Mouse (Mus musculus): ENCODE data around the gene Hax1. TPM values are rescaled to one million over a fixed set of nuclear protein-coding genes. Genes with fewer than 3 reads are reported as not detected.
A peak's percentile ranks its signal among the peaks of the same experiment; 100 is the strongest.

Gene Hax1
- polyA plus RNA-seq, 1 experiment from 2014 or later: 79.3 TPM

GRCm38 (mm10) chr3:89987211-89987610 is 11.4 kb downstream of the Hax1 start:
- H3K27me3 ChIP-seq (replicated peaks): no peaks in the 10 kb centered on the region
- ATAC-seq (ENCODE audit: extremely low read depth, insufficient number of reproducible peaks, low FRiP score, low TSS enrichment): no peak
- H3K4me3 ChIP-seq: no peak overlapping the region
- H3K4me1 ChIP-seq: no peaks in the 10 kb centered on the region
- H3K9me3 ChIP-seq: no peaks in the 10 kb centered on the region
- no peak overlapping the region for H3K4me2 ChIP-seq
- 56% methylated on average over 3 of the region's 3 CpGs for WGBS
- 0 out of 2 replicates have a peak, but pooled peaks cover 2% of the 10 kb centered on the region for H3K36me3 ChIP-seq
- H3K27ac ChIP-seq (replicated peaks): no peak overlapping the region
- H3K9ac ChIP-seq: no peak overlapping the region

DNA sequence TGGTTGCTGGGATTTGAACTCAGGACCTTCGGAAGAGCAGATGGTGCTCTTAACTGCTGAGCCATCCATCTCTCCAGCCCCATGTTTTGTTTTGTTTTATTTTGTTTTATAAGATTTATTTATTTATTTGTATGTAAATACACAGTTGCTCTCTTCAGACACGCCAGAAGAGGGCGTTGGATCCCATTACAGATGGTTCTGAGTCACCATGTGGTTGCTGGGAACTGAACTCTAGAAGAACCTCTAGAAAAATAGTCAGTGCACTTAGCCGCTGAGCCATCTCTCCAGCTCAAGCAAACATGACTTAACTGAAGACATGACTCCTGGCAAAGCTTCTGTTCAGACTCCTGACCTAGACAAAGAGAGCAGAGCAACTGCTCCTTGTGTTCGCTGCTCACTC is 16.2 kb downstream of the Hax1 start:
- 72% methylated on average over 5 of the region's 5 CpGs for WGBS
- ATAC-seq (ENCODE audit: extremely low read depth, insufficient number of reproducible peaks, low FRiP score, low TSS enrichment): no peak
- Histone ChIP-seq H3K4me2 (no peak overlapping the region), H3K9ac (no peak overlapping the region), H3K36me3 (no peaks in the 10 kb centered on the region), H3K4me1 (no peaks in the 10 kb centered on the region), H3K9me3 (no peaks in the 10 kb centered on the region), H3K27ac (replicated peaks) (no peak overlapping the region), H3K4me3 (no peak overlapping the region), H3K27me3 (replicated peaks) (no peaks in the 10 kb centered on the region; the same call in 1 of the 2 replicates)

DNA sequence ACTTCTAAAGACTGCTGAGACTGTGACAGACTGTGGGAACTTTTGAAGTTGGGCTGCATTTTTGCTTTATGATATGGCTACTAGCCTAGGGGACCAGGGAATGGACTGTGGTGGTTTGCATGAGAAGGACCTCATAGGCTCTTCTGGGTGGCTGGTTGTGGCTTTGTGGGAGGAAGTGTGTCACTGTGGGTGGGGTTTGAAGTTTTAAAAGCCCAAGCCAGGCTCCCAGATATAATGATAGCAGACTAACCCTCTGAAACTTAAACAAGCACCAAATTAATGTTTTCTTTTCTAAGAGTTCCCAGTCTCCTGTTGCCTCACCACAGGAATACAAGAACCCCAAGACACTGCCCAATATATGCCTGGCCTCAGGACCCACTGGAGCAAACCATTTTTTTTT is 21.7 kb downstream of the Hax1 start:
- no peak overlapping the region for H3K9ac ChIP-seq
- no peak overlapping the region for H3K27ac ChIP-seq (replicated peaks)
- no peak for ATAC-seq (ENCODE audit: extremely low read depth, insufficient number of reproducible peaks, low FRiP score, low TSS enrichment)
- H3K9me3 ChIP-seq: no peaks in the 10 kb centered on the region
- H3K27me3 ChIP-seq (replicated peaks): no peaks in the 10 kb centered on the region; the same call in 1 of the 2 replicates
- no peak overlapping the region for H3K4me2 ChIP-seq
- H3K4me1 ChIP-seq: no peaks in the 10 kb centered on the region
- no peaks in the 10 kb centered on the region for H3K36me3 ChIP-seq
- H3K4me3 ChIP-seq: no peak overlapping the region

DNA sequence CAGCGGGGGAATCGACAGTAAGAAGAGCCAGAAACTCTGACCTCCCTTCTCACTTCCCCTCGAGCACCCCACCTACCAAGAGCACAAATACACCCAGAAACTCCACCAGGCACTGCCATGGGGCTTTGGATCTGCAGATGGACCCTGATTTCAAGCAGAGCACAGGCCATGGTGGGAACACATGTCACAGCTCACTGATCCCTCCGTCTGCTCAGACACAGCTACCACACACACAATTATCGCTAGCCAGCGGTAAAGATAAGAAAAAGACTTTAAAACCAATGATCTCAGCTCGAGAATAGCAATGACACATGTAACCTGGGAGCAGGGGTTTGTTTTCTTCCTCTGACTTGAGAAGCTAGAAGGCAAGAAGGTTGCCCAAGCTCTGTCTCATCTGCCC is 30.1 kb downstream of the Hax1 start:
- H3K4me2 ChIP-seq: no peak overlapping the region
- no peak overlapping the region for H3K27ac ChIP-seq (replicated peaks)
- 0 out of 2 replicates have a peak, but pooled peaks cover 5% of the 10 kb centered on the region for H3K36me3 ChIP-seq
- no peak for ATAC-seq (ENCODE audit: extremely low read depth, insufficient number of reproducible peaks, low FRiP score, low TSS enrichment)
- 47% methylated on average over 7 of the region's 7 CpGs for WGBS
- H3K9me3 ChIP-seq: no peaks in the 10 kb centered on the region
- H3K27me3 ChIP-seq (replicated peaks): no peaks in the 10 kb centered on the region
- no peak overlapping the region for H3K9ac ChIP-seq
- H3K4me1 ChIP-seq: peaks cover 21% of the 10 kb centered on the region
- H3K4me3 ChIP-seq: no peak overlapping the region

DNA sequence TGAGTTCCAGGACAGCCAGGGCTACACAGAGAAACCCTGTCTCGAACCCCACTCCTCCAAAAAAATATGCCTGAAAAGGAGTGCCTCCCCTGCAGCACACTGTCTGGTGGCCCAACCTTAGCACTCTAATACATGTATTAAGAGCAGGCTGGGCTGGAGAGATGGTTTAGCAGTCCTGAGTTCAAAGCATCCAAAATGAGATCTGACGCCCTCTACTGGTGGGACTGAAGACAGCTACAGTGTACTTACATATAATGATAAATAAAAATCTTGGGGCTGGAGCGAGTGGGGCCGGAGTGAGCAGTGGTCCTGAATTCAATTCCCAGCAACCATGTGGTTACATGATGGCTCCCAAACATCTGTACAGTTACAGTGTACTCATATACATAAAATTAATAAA is 31.6 kb downstream of the Hax1 start:
- Histone ChIP-seq H3K4me1 (peaks cover 25% of the 10 kb centered on the region), H3K9me3 (no peaks in the 10 kb centered on the region), H3K4me2 (no peak overlapping the region), H3K4me3 (no peak overlapping the region), H3K27me3 (replicated peaks) (no peaks in the 10 kb centered on the region), H3K27ac (replicated peaks) (no peak overlapping the region), H3K9ac (no peak overlapping the region), H3K36me3 (0 out of 2 replicates have a peak, but pooled peaks cover 5% of the 10 kb centered on the region)
- WGBS: 69% methylated on average over 4 of the region's 4 CpGs
- ATAC-seq (ENCODE audit: extremely low read depth, insufficient number of reproducible peaks, low FRiP score, low TSS enrichment): no peak

GRCm38 (mm10) chr3:89965972-89966371 is 32.6 kb downstream of the Hax1 start:
- Histone ChIP-seq H3K27ac (replicated peaks) (no peak overlapping the region), H3K27me3 (replicated peaks) (no peaks in the 10 kb centered on the region), H3K9ac (no peak overlapping the region), H3K4me2 (no peak overlapping the region), H3K4me1 (peaks cover 34% of the 10 kb centered on the region), H3K4me3 (no peak overlapping the region), H3K9me3 (no peaks in the 10 kb centered on the region), H3K36me3 (0 out of 2 replicates have a peak, but pooled peaks cover 5% of the 10 kb centered on the region)
- ATAC-seq (ENCODE audit: extremely low read depth, insufficient number of reproducible peaks, low FRiP score, low TSS enrichment): no peak
- 94% methylated on average over 5 of the region's 5 CpGs for WGBS

GRCm38 (mm10) chr3:89965557-89965956 is 33.0 kb downstream of the Hax1 start:
- Histone ChIP-seq H3K4me3 (no peak overlapping the region), H3K27me3 (replicated peaks) (no peaks in the 10 kb centered on the region), H3K27ac (replicated peaks) (no peak overlapping the region), H3K9me3 (no peaks in the 10 kb centered on the region), H3K36me3 (0 out of 2 replicates have a peak, but pooled peaks cover 5% of the 10 kb centered on the region), H3K4me2 (no peak overlapping the region), H3K4me1 (peaks cover 38% of the 10 kb centered on the region), H3K9ac (no peak overlapping the region)
- 91% methylated on average over 8 of the region's 8 CpGs for WGBS
- no peak for ATAC-seq (ENCODE audit: extremely low read depth, insufficient number of reproducible peaks, low FRiP score, low TSS enrichment)

GRCm38 (mm10) chr3:89963926-89964739 is 34.4 kb downstream of the Hax1 start:
- no peak for ATAC-seq (ENCODE audit: extremely low read depth, insufficient number of reproducible peaks, low FRiP score, low TSS enrichment)
- no peaks in the 10 kb centered on the region for H3K27me3 ChIP-seq (replicated peaks)
- peak overlapping the region; percentile 96 for H3K4me3 ChIP-seq
- H3K4me1 ChIP-seq: peaks cover 52% of the 10 kb centered on the region
- peaks cover 9% of the 10 kb centered on the region; the same call in 1 of the 2 replicates for H3K36me3 ChIP-seq
- H3K4me2 ChIP-seq: peak overlapping the region; percentile 99
- H3K9ac ChIP-seq: peak overlapping the region; percentile 99
- no peaks in the 10 kb centered on the region for H3K9me3 ChIP-seq
- H3K27ac ChIP-seq (replicated peaks): peak overlapping the region; percentile 100
- WGBS: 23% methylated on average over 22 of the region's 22 CpGs

DNA sequence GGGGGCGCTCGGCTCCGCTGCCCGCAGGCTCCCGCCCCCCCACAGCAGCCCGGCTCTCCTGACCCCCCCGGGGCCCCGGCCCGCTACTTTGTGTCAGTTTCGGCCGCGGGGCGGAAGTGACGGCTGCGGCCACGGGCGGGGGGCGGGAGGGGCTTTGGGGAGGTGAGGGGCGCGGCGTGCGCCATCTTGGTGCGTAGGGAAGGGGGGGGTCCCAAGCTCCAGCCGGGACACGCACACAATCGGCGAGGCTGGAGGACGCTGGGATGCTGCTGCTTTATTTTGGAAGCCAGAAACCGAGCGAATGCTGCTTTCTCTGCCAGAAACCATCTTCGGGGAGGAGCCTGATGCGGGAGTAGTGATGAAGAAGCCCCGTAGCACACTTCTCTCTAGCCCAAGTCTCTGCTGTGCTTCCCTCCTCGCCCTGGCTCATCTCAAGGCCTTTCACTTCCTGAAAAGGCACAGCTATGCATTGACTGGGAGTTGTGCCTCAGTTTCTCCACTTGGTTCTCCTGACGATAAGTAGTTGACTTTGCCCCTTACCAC is 35.3 kb downstream of the Hax1 start, which contains the start of gene Atp8b2:
TSS of gene Atp8b2 (minus strand) at position 288 of the 543 bp plus-strand sequence.
- peak within 1 kb of the TSS; percentile 99 for H3K9ac ChIP-seq
- peak within 1 kb of the TSS; percentile 100 for H3K27ac ChIP-seq (replicated peaks)
- ATAC-seq (ENCODE audit: extremely low read depth, insufficient number of reproducible peaks, low FRiP score, low TSS enrichment): no peak
- H3K4me1 ChIP-seq: peaks cover 54% of the 10 kb centered on the region
- H3K9me3 ChIP-seq: no peaks in the 10 kb centered on the region
- under 1% methylated on average over 29 of the region's 35 CpGs for WGBS
- H3K36me3 ChIP-seq: peaks cover 17% of the 10 kb centered on the region
- H3K4me3 ChIP-seq: peak within 1 kb of the TSS; percentile 96
- H3K27me3 ChIP-seq (replicated peaks): no peaks in the 10 kb centered on the region
- peak within 1 kb of the TSS; percentile 99 for H3K4me2 ChIP-seq

DNA sequence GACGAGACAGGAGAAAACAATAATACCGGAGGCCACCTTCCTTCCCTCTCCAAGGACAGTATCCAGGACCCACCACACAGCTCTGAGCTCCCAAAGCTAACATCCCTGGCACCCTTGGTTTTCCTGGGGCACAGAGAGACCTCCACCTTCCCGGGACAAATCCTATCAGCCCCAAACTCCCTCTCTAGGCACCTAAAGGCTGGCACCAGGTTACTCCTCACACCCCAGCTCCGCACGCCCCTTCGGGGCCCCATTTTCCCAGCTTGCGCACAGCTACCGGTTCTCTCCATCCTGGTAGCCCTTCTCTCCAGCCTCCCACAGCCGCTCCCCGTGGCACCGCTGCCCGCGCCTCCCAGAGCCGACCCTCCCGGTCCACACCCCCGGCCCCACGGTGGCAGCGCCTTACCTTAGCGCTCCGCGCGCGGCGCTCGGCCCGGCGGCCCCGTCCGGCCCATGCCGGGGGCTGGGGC is 35.8 kb downstream of the Hax1 start:
- Histone ChIP-seq H3K4me2 (peak overlapping the region; percentile 99), H3K9ac (peak overlapping the region; percentile 99), H3K27ac (replicated peaks) (peak overlapping the region; percentile 100), H3K27me3 (replicated peaks) (no peaks in the 10 kb centered on the region), H3K9me3 (no peaks in the 10 kb centered on the region), H3K4me3 (peak overlapping the region; percentile 96), H3K4me1 (peaks cover 54% of the 10 kb centered on the region), H3K36me3 (peaks cover 22% of the 10 kb centered on the region)
- WGBS: 0% methylated on average over 17 of the region's 30 CpGs
- ATAC-seq (ENCODE audit: extremely low read depth, insufficient number of reproducible peaks, low FRiP score, low TSS enrichment): no peak

- H3K4me1 ChIP-seq: peaks cover 50% of the 10 kb centered on the region
- peak overlapping the region; percentile 96 for H3K4me3 ChIP-seq
These were observed 36.4 kb downstream of the Hax1 start for GRCm38 (mm10) chr3:89962059-89962750.

More at GRCm38 (mm10) chr3:89962059-89962750, 36.4 kb downstream of the Hax1 start:
- peak overlapping the region; percentile 100 for H3K27ac ChIP-seq (replicated peaks)
- H3K4me2 ChIP-seq: peak overlapping the region; percentile 99
- no peaks in the 10 kb centered on the region for H3K9me3 ChIP-seq
- no peaks in the 10 kb centered on the region for H3K27me3 ChIP-seq (replicated peaks)
- no peak for ATAC-seq (ENCODE audit: extremely low read depth, insufficient number of reproducible peaks, low FRiP score, low TSS enrichment)
- 2% methylated on average over 14 of the region's 14 CpGs for WGBS
- peak overlapping the region; percentile 99 for H3K9ac ChIP-seq
- peaks cover 28% of the 10 kb centered on the region for H3K36me3 ChIP-seq
